Mouse (Mus musculus): ENCODE measurements around the gene Vmn1r59. TPM values are rescaled to one million over a fixed set of nuclear protein-coding genes. Genes with fewer than 3 reads are reported as not detected.

Vmn1r59 gene
- total RNA-seq (2023): not detected

GRCm38 (mm10) chr7:5456674-5457073 is at the start of gene Vmn1r59:
Gene Vmn1r59 (minus strand): TSS chr7:5456774.

DNA sequence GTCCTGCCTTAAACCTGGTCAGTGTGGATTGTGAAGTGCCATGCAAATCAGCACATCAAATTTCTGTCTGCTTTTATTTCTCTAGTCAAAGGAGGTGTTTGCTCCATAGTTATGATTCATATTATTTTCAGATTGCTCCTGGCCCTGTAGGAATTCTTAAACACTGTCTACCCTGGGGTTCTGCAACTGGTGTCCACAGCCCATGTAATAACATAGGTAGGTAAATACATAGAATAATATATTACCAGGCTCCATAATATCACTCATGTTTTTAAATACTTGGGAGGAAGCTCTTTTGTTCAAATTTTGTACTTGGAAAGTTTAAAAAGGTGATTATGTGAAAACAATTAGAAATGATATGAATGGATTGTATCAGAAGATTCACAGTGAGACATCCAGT is 37.3 kb upstream of the Vmn1r59 start, which contains the start of gene Vmn2r28:
Gene Vmn2r28 (minus strand): TSS at position 101 of the 400 bp plus-strand sequence.

GRCm38 (mm10) chr7:5413296-5413695 is 43.3 kb downstream of the Vmn1r59 start, which contains the start of gene Vmn1r58:
Gene Vmn1r58 (minus strand): TSS chr7:5413396.

Other genes with a start within 250 kb of the Vmn1r59 start
- gene Vmn1r57, start 238.3 kb downstream of the Vmn1r59 start, total RNA-seq (2023): not detected
- gene Gm5065, start 106.2 kb downstream of the Vmn1r59 start, total RNA-seq (2023): not detected
- not detected for gene Nlrp2, start 105.7 kb downstream of the Vmn1r59 start, total RNA-seq (2023)
- gene Vmn1r58, start 43.4 kb downstream of the Vmn1r59 start, total RNA-seq (2023): not detected
- not detected for gene Vmn2r28, start 37.2 kb upstream of the Vmn1r59 start, total RNA-seq (2023)
- gene Vmn1r60, start 90.5 kb upstream of the Vmn1r59 start, total RNA-seq (2023): not detected
- not detected for gene Vmn1r61, start 156.5 kb upstream of the Vmn1r59 start, total RNA-seq (2023)
- gene Vmn1r62, start 216.9 kb upstream of the Vmn1r59 start, total RNA-seq (2023): not detected